Mouse (Mus musculus) liver, postnatal 0 days (tissue): ENCODE data around the gene Exoc3l4.

ENCODE experiments used
- CTCF ChIP-seq: sonication (generic); IDR thresholded peaks from 2 replicates; pipeline ENCODE4 v1.5.1; 2016; ENCODE audit warnings: antibody characterized with exemption, low read depth
- EP300 ChIP-seq: IDR thresholded peaks from 2 replicates; pipeline ENCODE4 v1.6.1; 2016; ENCODE audit warnings: antibody characterized with exemption, low read depth, mild to moderate bottlenecking

- TF ChIP-seq CTCF: no peak
- TF ChIP-seq EP300: no peak
Measured at GRCm38 (mm10) chr12:111457742-111458141, 40.9 kb downstream of the Exoc3l4 start.
